Mouse (Mus musculus) myocyte (in vitro differentiated cells): ENCODE results near the gene Psmc3ip.

ENCODE experiments used
- CEBPB ChIP-seq: IDR thresholded peaks from 2 replicates; pipeline ENCODE4 v1.6.1; 2011; ENCODE audit warnings: mild to moderate bottlenecking, moderate library complexity; ENCODE audit not compliant: poor library complexity, insufficient read depth, severe bottlenecking
- E2F4 ChIP-seq: IDR thresholded peaks from one replicate; pipeline ENCODE4 v1.6.1; 2011; ENCODE audit warnings: mild to moderate bottlenecking, control low read depth, moderate library complexity; ENCODE audit not compliant: insufficient read depth
- MAX ChIP-seq: IDR thresholded peaks from one replicate; pipeline ENCODE4 v1.6.1; 2011; ENCODE audit warnings: low read depth, mild to moderate bottlenecking, control low read depth
- MYOD1 ChIP-seq, 3 experiments: IDR thresholded peaks; one replicate each; pipeline ENCODE4 v1.6.1; 2011; ENCODE audit warnings: control low read depth in 2 of 3, low read depth in 2 of 3, mild to moderate bottlenecking in 2 of 3, moderate library complexity in 1 of 3; ENCODE audit not compliant: insufficient read length in 2 of 3, control insufficient read depth in 1 of 3
- POLR2A ChIP-seq: IDR thresholded peaks from one replicate; pipeline ENCODE4 v1.6.1; 2011; ENCODE audit warnings: low read depth, mild to moderate bottlenecking, control low read depth, moderate library complexity; ENCODE audit not compliant: insufficient read length
- POLR2AphosphoS2 ChIP-seq: IDR thresholded peaks from one replicate; pipeline ENCODE4 v1.6.1; 2011; ENCODE audit warnings: low read depth, control low read depth; ENCODE audit not compliant: insufficient read length
- SRF ChIP-seq: IDR thresholded peaks from one replicate; pipeline ENCODE4 v1.6.1; 2011; ENCODE audit warnings: low read depth; ENCODE audit not compliant: control insufficient read depth, insufficient read length
- TCF12 ChIP-seq: IDR thresholded peaks from one replicate; pipeline ENCODE4 v1.6.1; 2011; ENCODE audit warnings: mild to moderate bottlenecking, control low read depth; ENCODE audit not compliant: poor library complexity, insufficient read depth, severe bottlenecking
- TCF3 ChIP-seq: IDR thresholded peaks from one replicate; pipeline ENCODE4 v1.6.1; 2011; ENCODE audit warnings: low read depth, control low read depth; ENCODE audit not compliant: insufficient read length
- USF1 ChIP-seq: IDR thresholded peaks from one replicate; pipeline ENCODE4 v1.6.1; 2011; ENCODE audit warnings: low read depth, mild to moderate bottlenecking, control low read depth, moderate library complexity

DNA sequence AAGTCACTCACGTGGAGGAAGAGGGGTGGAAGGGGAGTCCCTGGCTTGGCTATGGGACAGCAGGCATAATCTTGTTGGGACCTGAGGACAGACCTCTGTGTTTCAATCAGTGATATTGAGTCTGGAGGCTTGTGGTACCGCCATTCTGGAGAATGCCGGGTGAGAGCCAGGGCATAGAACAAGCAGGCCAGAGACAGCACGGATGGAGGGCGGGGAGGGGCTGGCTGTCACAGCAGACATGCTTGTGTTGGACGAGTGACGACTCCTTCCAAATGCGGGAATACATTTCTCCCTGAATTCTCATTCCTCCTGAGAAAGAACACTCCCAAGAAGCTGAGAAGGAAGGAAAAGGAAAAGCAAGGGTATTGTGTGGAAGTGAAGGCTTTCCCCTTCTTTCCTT, 43.6 kb downstream of the Psmc3ip start:
- TF ChIP-seq E2F4 (no peak), TCF12 (no peak), POLR2A (no peak), USF1 (no peak), MAX (no peak), CEBPB (no peak), POLR2AphosphoS2 (no peak), SRF (no peak), MYOD1 (IDR thresholded peaks at IDR 0.05; ENCODE audit: control insufficient read depth in 1 of 3, insufficient read length in 2 of 3, low read depth in 2 of 3) (no peak), TCF3 (no peak)
